Mouse (Mus musculus) cerebellum, adult 2 months (tissue): ENCODE measurements around the gene Zp3.

Experiments used
- CTCF ChIP-seq: fragments of 200-500 bp; IDR thresholded peaks from 2 replicates; pipeline ENCODE4 v1.5.1; 2011; ENCODE audit warnings: low read depth, mild to moderate bottlenecking, control low read depth, low read length, moderate library complexity, borderline replicate concordance; ENCODE audit not compliant: insufficient read depth
- POLR2A ChIP-seq: fragments of 200-500 bp; IDR thresholded peaks from 2 replicates; pipeline ENCODE4 v1.6.1; 2011; ENCODE audit warnings: low read length, control low read depth, borderline replicate concordance; ENCODE audit not compliant: insufficient read depth

DNA sequence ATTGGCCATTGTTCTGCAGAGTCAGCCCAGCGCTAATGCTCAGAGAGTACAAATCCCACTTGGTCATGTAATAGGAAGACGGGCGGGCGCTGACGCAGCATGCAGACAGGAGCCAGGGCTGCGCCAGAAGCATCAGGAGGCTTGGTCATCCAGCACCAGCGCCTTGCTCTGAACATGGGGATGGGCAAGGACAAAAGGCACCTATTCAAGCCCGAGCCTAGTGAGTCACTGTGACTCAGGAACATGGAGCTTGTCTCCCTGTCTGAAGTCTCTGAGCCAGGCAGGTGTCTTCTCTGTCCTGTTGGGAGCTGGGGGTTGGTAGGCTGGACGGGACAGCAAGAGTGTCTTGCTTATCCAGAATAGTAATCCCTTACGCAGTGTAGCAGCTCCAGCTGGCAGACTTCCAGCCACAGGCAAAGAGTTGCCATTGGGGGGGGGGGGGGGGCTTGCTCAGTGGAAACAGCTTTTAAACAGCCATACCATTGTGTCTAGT lies 33.9 kb upstream of the Zp3 start:
- TF ChIP-seq POLR2A: no peak
- TF ChIP-seq CTCF: no peak
